Mouse (Mus musculus): ENCODE measurements around the gene Sstr5.
A peak's percentile ranks its signal among the peaks of the same experiment; 100 is the strongest.

Sstr5 gene

DNA sequence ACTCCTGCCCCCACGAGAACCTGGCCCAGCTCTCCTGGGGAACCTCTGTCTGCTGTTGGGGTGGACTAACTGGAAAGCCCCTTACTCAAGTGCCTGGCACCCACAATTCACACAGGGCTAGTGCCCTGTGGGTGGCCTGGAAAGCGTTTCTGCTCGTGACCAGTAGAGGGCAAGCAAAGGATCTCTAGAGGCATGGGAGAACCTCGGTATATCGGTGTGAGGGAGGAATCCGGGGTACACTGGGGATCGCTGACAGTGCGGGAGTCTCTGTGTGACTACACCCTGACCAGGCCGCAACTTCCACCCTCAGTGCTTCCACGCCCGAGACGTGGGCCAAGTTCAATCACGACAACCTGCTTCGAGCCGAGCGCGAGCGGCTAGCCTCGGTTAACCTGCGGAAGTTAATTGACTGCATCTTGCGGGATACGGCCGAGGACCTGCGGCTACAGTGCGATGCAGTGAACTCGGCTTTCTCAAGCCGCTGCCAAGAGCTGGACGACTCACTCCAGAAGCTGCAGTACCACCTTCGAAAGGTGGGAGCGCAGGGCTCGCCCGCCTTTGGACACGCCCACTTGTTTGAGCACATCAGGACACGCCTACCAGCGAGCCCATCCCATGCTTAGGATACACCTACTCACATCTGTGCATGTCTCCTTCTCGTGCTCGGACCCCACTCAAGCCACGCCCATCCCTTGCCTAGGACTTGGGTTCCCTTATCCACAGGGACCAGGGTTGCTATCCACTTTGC, 22.6 kb downstream of the Sstr5 start:
- peak; percentile 77 for DNase-seq (ENCODE audit: low spot score)

DNA sequence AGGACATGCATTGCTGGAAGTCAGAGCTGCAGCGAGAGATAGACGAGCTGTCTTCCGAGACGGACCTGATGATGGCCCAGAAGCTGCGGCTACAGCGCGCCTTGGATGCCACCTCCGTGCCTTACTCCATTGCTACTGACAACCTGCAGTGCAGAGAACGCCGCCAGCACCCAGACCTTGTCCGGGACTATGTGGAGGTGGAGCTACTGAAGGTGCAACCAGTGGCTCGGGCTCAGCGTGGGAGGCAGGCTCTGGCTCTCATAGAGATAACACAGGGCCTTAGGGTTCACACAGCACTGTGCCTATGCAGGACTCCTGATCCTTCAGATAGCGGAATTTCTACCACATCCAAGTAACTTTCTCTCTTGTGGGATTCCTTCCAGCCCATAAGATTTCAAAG, 25.0 kb downstream of the Sstr5 start:
- no peak for DNase-seq (ENCODE audit: low spot score)

- DNase-seq (ENCODE audit: low spot score), result no peak
Observed at GRCm38 (mm10) chr17:25471418-25471817, 25.7 kb downstream of the Sstr5 start.

- DNase-seq (ENCODE audit: low spot score), result no peak
Observed at GRCm38 (mm10) chr17:25469798-25470197, 27.3 kb downstream of the Sstr5 start.

DNA sequence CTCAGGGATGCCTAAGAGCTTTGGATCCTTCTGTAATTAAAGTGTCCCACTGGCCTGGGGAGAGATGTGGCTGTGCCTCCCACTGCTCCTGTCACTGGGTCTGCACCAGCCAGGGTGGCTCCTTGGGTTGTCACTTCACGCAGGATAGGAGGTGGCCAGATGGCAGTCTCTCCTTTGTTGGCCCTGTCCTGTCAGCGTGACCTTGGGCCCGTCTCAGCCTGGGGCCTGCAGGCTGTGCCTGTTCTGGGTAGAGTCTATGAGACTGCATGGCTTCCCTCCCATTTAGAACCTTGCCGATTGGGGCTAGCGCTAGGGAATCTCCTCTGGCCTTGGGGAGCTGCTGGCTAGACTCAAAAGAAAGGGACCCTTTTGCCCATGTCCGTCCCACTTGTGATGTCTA, 28.8 kb downstream of the Sstr5 start:
- DNase-seq (ENCODE audit: low spot score), result no peak

DNA sequence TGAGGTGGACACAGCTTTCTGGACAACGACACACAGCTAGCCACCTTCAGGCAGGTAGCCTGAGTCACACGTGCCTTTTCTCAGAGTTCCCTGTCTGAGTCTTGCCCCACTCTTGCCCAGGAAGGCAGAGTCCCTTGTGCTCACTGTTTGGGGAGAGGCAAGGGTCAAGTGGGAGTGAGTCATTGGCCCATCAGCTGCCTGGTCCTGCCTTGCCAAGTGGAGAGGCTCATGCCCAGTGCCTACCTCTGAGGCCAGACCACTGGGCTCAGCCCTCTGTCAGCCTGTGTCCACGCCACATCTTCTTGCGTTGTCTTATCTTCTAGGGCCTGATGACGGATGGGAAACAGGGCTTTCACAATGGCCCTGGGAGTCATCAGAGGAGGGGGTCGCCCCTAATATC, 29.3 kb downstream of the Sstr5 start:
- no peak for DNase-seq (ENCODE audit: low spot score)

DNA sequence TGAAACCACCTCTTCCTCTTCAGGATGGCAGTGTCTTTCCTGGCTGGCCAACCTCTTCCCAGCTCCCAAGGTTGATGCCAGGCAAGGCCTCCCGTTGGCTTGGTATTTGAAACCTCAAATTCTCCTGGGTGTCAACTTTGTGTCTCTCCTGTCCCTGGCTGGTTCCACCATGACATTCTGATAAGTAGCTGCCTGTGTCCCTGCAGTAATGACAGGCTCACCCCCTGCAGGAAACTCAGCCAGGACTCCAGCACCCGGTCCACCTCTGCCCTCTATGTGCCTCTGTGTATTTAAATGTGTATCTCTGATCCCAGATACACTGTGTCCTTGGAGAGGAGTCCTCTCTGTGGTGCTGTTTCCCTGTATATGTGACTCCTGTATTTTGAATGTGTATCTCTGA, 30.8 kb downstream of the Sstr5 start:
- no peak for DNase-seq (ENCODE audit: low spot score)

DNA sequence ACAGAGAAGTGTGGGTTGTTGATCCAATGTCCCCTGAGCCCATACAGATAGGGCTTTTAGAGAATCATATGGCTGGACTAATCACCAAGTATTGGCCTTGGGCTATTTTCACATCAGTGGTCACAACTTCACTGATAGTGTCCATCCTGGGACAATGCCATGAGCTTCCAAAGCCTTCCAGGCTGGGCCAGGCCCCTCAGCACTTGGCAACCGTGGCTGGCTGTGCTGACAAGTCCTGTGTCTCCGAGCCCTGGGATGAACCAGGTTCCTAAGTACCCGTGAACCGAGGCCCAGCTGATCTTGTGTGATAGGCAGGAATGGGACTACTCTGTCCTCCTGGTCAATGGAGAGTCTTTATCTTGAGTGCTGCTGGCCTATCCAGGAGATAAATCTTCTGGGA, 33.0 kb downstream of the Sstr5 start:
- DNase-seq (ENCODE audit: low spot score), result no peak

GRCm38 (mm10) chr17:25463326-25463945, 33.7 kb downstream of the Sstr5 start:
- no peak for DNase-seq (ENCODE audit: low spot score)

DNA sequence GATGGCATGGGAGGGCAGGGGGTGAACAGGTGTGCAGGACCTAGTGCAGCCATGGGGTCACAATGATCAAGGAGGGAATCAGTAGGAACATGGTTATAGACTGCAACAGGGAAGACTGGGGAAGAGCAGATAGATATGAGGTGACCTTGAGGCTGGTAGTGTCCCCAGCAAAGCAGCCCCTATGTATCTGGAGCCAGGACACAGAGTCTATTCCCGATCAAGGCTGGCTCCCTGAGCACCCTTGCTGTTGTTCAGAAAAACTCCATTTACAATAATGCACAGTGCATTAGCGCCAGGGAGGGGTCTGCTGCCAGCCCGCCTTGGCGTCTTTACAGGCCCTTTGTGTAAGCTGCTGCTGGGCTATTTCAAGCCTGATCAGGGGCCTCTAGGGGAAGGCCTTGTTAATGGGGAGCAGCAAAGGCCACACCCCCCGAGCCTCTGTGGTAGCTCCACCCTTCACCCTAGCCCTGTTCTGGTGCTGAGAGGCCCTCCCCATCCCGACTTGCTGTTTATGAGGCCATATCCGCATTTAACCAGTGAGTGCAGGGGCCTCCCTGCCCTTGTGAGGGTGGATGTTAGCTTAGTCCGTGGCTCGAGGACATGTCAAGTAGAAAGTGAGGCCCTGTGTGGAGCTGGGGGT, 34.7 kb downstream of the Sstr5 start:
- DNase-seq (ENCODE audit: low spot score), result no peak

- no peak for DNase-seq (ENCODE audit: low spot score)
Observed at GRCm38 (mm10) chr17:25456540-25456939, 40.5 kb downstream of the Sstr5 start.

DNA sequence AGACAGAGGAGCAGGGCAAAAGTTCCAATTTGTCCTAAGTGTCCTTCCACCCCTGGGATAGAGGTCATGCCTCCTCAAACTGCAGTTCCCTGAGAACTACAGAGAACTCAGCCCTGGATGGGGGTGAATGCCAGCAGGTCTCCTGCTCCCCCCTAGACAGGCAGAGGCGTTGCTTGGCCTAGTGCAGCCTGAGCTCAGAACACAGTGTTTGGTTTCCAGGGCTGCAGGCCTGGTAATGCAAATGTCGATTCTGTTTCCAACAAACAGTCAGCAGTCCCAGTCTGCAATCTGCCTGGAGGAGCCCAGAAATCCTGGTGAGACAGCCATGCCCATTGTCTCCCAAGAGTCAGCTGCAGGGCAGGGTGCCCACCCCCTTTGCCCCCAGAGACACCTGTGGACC, 42.8 kb downstream of the Sstr5 start, which contains the start of gene Tekt4:
TSS of gene Tekt4 (plus strand) at position 344 of the 400 bp plus-strand sequence.
- no peak for DNase-seq (ENCODE audit: low spot score)

DNA sequence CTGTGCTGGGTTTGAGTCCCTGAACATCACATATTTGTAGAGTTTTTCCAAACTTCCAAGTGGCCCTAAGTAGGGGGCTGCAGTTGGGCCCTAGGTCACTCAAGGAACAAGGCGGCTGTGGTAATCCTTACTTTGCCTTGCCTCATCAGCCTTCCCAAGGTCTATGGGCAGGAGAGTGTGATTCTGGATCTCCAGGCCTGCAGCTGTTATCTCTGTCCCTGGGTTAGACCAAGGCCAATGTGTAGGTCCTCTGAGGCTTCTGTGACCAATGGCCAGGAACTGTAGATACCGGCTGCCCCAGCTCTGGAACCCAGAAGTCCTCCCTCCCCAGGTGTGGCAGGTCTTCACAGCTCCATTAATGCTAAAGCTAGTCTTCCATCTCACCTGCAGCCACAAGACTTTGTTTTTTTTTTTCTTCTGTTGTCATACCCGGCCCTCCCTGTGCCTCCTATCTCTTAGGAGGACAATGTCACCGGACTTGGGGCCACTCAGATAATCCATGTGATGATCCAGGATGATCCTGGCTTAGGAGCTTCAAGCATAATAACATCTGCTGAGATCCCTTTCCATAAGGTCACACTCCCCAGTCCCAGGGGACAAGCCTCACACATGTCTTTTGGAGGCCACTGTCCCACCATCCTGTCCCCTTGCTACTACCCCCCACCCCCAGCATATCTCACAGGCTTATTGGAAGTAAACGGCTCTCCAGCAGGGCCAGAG, 44.7 kb downstream of the Sstr5 start:
- DNase-seq (ENCODE audit: low spot score), result no peak

DNA sequence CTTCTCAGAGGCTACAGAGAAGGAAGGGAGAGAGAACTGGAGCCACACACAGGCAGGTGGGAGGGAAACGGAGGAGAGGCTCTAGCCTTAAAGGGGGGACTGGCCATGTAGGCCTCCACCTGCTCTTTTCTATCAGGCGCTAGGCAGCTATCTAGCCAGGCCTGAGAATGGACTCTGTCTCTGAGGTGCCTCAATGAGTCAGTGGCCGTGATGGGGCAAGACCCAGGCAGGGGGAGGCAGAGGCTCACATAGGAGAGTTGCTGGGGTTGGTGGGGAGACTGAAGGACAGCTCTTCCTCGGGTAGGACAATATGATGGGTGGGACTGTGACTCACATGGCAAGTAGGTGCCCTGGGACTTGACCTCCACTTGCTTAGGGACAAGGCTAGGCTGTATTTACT, 46.8 kb downstream of the Sstr5 start:
- no peak for DNase-seq (ENCODE audit: low spot score)

DNA sequence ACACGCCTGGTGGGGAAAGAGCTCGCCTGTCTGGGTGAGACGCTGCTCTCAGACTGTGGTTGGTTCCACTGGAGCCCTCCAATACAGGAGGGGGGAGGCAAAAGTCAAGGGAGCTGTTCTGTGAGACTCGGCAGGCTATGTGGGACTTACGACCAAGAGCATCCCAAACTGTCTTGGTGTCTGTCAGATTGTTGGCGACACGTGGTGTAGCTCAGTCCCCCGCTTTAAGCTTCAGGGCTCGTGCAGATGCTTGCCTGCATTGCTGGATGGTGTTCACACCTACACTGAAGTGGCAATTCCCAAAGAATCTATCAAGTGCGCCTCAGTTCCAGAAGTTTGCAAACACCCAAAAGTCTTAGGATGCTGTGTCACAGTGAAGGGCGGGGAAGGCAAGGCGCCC, 49.2 kb downstream of the Sstr5 start:
- DNase-seq (ENCODE audit: low spot score), result no peak

GRCm38 (mm10) chr17:25445841-25446240, 51.2 kb downstream of the Sstr5 start:
- DNase-seq (ENCODE audit: low spot score), result no peak

GRCm38 (mm10) chr17:25445074-25445473, 52.0 kb downstream of the Sstr5 start:
- no peak for DNase-seq (ENCODE audit: low spot score)

DNA sequence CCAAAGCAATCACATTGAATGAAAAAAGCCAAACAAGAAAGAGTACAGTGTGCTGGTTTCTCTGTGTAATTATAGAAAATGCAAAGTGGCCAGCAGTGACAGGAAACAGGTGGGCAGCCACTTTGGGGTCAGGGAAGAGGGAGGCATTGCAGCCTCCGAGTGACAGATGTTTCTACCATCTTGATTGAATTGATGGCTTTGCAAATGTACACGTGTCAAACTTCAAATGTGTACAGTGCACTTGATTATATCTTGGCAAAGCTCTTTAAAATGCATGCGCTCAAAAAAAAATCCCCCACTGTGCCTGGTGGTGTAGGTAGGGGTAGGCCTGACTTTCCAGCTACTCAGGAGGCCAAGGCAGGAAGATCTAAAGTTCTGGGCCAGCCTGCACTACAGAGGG, 54.2 kb downstream of the Sstr5 start:
- DNase-seq (ENCODE audit: low spot score), result no peak

DNA sequence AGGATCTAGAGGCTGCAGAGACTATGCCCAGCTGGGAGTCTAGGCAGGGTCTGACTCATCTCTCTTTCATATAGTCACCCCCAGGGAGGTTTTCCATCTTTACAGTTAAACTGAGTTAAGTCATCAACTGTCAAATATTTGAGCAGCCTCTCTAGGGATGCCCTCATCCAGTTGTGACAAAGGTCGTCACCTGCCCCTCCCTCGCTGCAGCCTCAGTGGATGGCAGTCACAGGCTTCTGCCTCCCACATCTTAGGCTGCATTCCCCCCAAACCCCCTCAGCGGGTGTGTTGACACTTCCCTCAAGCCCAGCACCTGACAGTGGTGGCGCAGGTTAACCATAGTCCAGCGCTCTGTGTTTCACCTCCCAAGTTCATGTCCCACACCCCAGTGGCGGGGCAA, 55.7 kb downstream of the Sstr5 start:
- DNase-seq (ENCODE audit: low spot score), result no peak
